Mouse (Mus musculus) erythroid progenitor cell, adult 5-6 weeks (primary cell): ENCODE results near the gene Olfr744. TPM values are rescaled to one million over a fixed set of nuclear protein-coding genes. Genes with fewer than 3 reads are reported as not detected.
"Not testable (repeated sequence)": the region's sequence is repeated elsewhere in the genome, so short reads cannot be mapped to it uniquely, and the experiment has no call there.

ENCODE experiments used
- ATAC-seq: replicated peaks from 2 replicates; pipeline ENCODE4 v1.8.0; 2016; ENCODE audit warnings: moderate number of reproducible peaks, mild to moderate bottlenecking, moderate TSS enrichment, inconsistent platforms; ENCODE audit not compliant: poor library complexity, low FRiP score, severe bottlenecking
- total RNA-seq, 2 experiments: library from RNA; stranded (forward) in 1 of 2; stranded (reverse) in 1 of 2; fragments of 150-400 nt in 1 of 2; fragments of 186-747, 209-891 nt in 1 of 2; gene quantifications; 2 replicates each; pipeline versions ENCODE4 v1.2.3 to v1.2.4; 2015 to 2017; ENCODE audit warnings: low replicate concordance in 2 of 2

Olfr744 gene
- total RNA-seq (2015; ENCODE audit: low replicate concordance) = not detected in 2 replicates
- total RNA-seq (2017; ENCODE audit: low replicate concordance) = not detected in 2 replicates

- ATAC-seq = no peak
Observed at GRCm38 (mm10) chr14:50614579-50614978, at the start of gene Olfr744. Olfr744 (plus strand) TSS chr14:50614879.

GRCm38 (mm10) chr14:50573056-50573455 lies 41.6 kb upstream of the Olfr744 start:
- not testable (repeated sequence) for ATAC-seq

- ATAC-seq = no peak
Observed at GRCm38 (mm10) chr14:50639088-50639487, 24.4 kb downstream of the Olfr744 start, which contains the start of gene Olfr745. Olfr745 (plus strand) TSS chr14:50639388.

GRCm38 (mm10) chr14:50646783-50647182 lies 32.1 kb downstream of the Olfr744 start, which contains the start of gene Olfr746:
Olfr746 (plus strand) TSS chr14:50647083.
- ATAC-seq = no peak

Other genes starting within 250 kb of the Olfr744 start
- gene Olfr736, start 233.7 kb upstream of the Olfr744 start, total RNA-seq (2015; ENCODE audit: low replicate concordance) = not detected in 2 replicates
- gene Olfr736, start 233.7 kb upstream of the Olfr744 start, total RNA-seq (2017; ENCODE audit: low replicate concordance) = not detected in 2 replicates
- gene Olfr738, start 207.3 kb upstream of the Olfr744 start, total RNA-seq (2015; ENCODE audit: low replicate concordance) = not detected in 2 replicates
- not detected in 2 replicates for gene Olfr738, start 207.3 kb upstream of the Olfr744 start, total RNA-seq (2017; ENCODE audit: low replicate concordance)
- not detected in 2 replicates for gene Olfr739, start 196.3 kb upstream of the Olfr744 start, total RNA-seq (2015; ENCODE audit: low replicate concordance)
- gene Olfr739, start 196.3 kb upstream of the Olfr744 start, total RNA-seq (2017; ENCODE audit: low replicate concordance) = not detected in 2 replicates
- not detected in 2 replicates for gene Olfr740, start 169.3 kb upstream of the Olfr744 start, total RNA-seq (2015; ENCODE audit: low replicate concordance)
- gene Olfr740, start 169.3 kb upstream of the Olfr744 start, total RNA-seq (2017; ENCODE audit: low replicate concordance) = not detected in 2 replicates
- not detected in 2 replicates for gene Olfr741, start 142.1 kb upstream of the Olfr744 start, total RNA-seq (2015; ENCODE audit: low replicate concordance)
- gene Olfr741, start 142.1 kb upstream of the Olfr744 start, total RNA-seq (2017; ENCODE audit: low replicate concordance) = not detected in 2 replicates
- gene Olfr742, start 111.3 kb upstream of the Olfr744 start, total RNA-seq (2015; ENCODE audit: low replicate concordance) = not detected in 2 replicates
- gene Olfr742, start 111.3 kb upstream of the Olfr744 start, total RNA-seq (2017; ENCODE audit: low replicate concordance) = not detected in 2 replicates
- not detected in 2 replicates for gene Olfr743, start 93.0 kb upstream of the Olfr744 start, total RNA-seq (2015; ENCODE audit: low replicate concordance)
- not detected in 2 replicates for gene Olfr743, start 93.0 kb upstream of the Olfr744 start, total RNA-seq (2017; ENCODE audit: low replicate concordance)
- not detected in 2 replicates for gene Olfr745, start 24.5 kb downstream of the Olfr744 start, total RNA-seq (2015; ENCODE audit: low replicate concordance)
- not detected in 2 replicates for gene Olfr745, start 24.5 kb downstream of the Olfr744 start, total RNA-seq (2017; ENCODE audit: low replicate concordance)
- not detected in 2 replicates for gene Olfr746, start 32.2 kb downstream of the Olfr744 start, total RNA-seq (2015; ENCODE audit: low replicate concordance)
- not detected in 2 replicates for gene Olfr746, start 32.2 kb downstream of the Olfr744 start, total RNA-seq (2017; ENCODE audit: low replicate concordance)
- gene Olfr747, start 78.3 kb downstream of the Olfr744 start, total RNA-seq (2015; ENCODE audit: low replicate concordance) = not detected in 2 replicates
- not detected in 2 replicates for gene Olfr747, start 78.3 kb downstream of the Olfr744 start, total RNA-seq (2017; ENCODE audit: low replicate concordance)
- not detected in 2 replicates for gene Olfr748, start 92.5 kb downstream of the Olfr744 start, total RNA-seq (2015; ENCODE audit: low replicate concordance)
- gene Olfr748, start 92.5 kb downstream of the Olfr744 start, total RNA-seq (2017; ENCODE audit: low replicate concordance) = not detected in 2 replicates
- not detected in 2 replicates for gene Olfr749, start 130.2 kb downstream of the Olfr744 start, total RNA-seq (2015; ENCODE audit: low replicate concordance)
- gene Olfr749, start 130.2 kb downstream of the Olfr744 start, total RNA-seq (2017; ENCODE audit: low replicate concordance) = not detected in 2 replicates
- gene Ttc5, start 170.6 kb downstream of the Olfr744 start, total RNA-seq (2015; ENCODE audit: low replicate concordance) = 13.3 and 21.4 TPM in 2 replicates
- gene Ttc5, start 170.6 kb downstream of the Olfr744 start, total RNA-seq (2017; ENCODE audit: low replicate concordance) = 12.3 and 18.5 TPM in 2 replicates
- gene Ccnb1ip1, start 192.9 kb downstream of the Olfr744 start, total RNA-seq (2015; ENCODE audit: low replicate concordance) = not detected in 2 replicates
- not detected in 2 replicates for gene Ccnb1ip1, start 192.9 kb downstream of the Olfr744 start, total RNA-seq (2017; ENCODE audit: low replicate concordance)
- 18.0 and 29.3 TPM in 2 replicates for gene Parp2, start 193.0 kb downstream of the Olfr744 start, total RNA-seq (2015; ENCODE audit: low replicate concordance)
- 32.5 and 63.5 TPM in 2 replicates for gene Parp2, start 193.0 kb downstream of the Olfr744 start, total RNA-seq (2017; ENCODE audit: low replicate concordance)